Mouse (Mus musculus) stomach, postnatal 0 days (tissue): ENCODE data around the gene Prol1. TPM values are rescaled to one million over a fixed set of nuclear protein-coding genes. Genes with fewer than 3 reads are reported as not detected.

ENCODE experiments used
- ATAC-seq: fragments of 200-750 bp; cut with Nextera tagmentation; 2 replicates; pipeline ENCODE4 v1.8.0; 2017; ENCODE audit not compliant: low FRiP score, low TSS enrichment
- DNase-seq: peaks from one replicate; pipeline ENCODE4 v3.0.0-alpha.2; 2016; ENCODE audit warnings: low spot score
- H3K27ac ChIP-seq: fragments of 300-500 bp; sonication (generic); replicated peaks from 2 replicates; pipeline ENCODE4 v1.5.1; 2014; ENCODE audit warnings: mild to moderate bottlenecking, control low read depth
- H3K27me3 ChIP-seq: fragments of 300-500 bp; sonication (generic); 2 replicates; pipeline ENCODE4 v1.6.1; 2014; ENCODE audit warnings: low read length; ENCODE audit not compliant: control insufficient read depth, insufficient read depth
- H3K36me3 ChIP-seq: fragments of 300-500 bp; sonication (generic); 2 replicates; pipeline ENCODE4 v1.6.1; 2014; ENCODE audit warnings: low read length, mixed read lengths; ENCODE audit not compliant: control insufficient read depth, insufficient read depth
- H3K4me1 ChIP-seq: fragments of 300-500 bp; sonication (generic); replicated peaks from 2 replicates; pipeline ENCODE4 v1.6.1; 2014; ENCODE audit warnings: antibody characterized with exemption; ENCODE audit not compliant: control insufficient read depth, insufficient read depth
- H3K4me2 ChIP-seq: fragments of 300-500 bp; sonication (generic); replicated peaks from 2 replicates; pipeline ENCODE4 v1.6.1; 2014; ENCODE audit warnings: low read depth, mild to moderate bottlenecking, control low read depth, moderate library complexity
- H3K4me3 ChIP-seq: fragments of 300-500 bp; sonication (generic); 2 replicates; pipeline ENCODE4 v1.5.1; 2014; ENCODE audit warnings: low read depth, low read length, control low read depth
- H3K9ac ChIP-seq: fragments of 300-500 bp; sonication (generic); 2 replicates; pipeline ENCODE4 v1.6.1; 2014; ENCODE audit warnings: mild to moderate bottlenecking, low read length, control low read depth, mixed read lengths
- H3K9me3 ChIP-seq: fragments of 300-500 bp; sonication (generic); 2 replicates; pipeline ENCODE4 v1.6.1; 2016; ENCODE audit warnings: low read length; ENCODE audit not compliant: control insufficient read depth
- CTCF ChIP-seq: IDR thresholded peaks from 2 replicates; pipeline ENCODE4 v1.5.1; 2016; ENCODE audit warnings: antibody characterized with exemption, low read depth, mild to moderate bottlenecking, moderate library complexity
- EP300 ChIP-seq: optimal IDR thresholded peaks from 2 replicates; pipeline ENCODE3; 2016; ENCODE audit warnings: antibody characterized with exemption
- WGBS: fragments of 180-500 bp; shearing (Covaris S2); extraction: QIAGEN DNeasy Blood & Tissue Kit; methylation state at CpG from one replicate; pipeline ENCODE4 v1.1.7; 2014; 5-methylcytosine and 5-hydroxymethylcytosine counted together
- polyA plus RNA-seq: library from polyadenylated mRNA; unstranded; fragments of >200 nt; fragmentation: Nextera tagmentation; extraction: Ambion mirVana; gene quantifications from 2 replicates; pipeline ENCODE4 v1.2.1, GENCODE M21; 2015

The Prol1 gene
- polyA plus RNA-seq, 1 experiment from 2014 or later, result not detected

GRCm38 (mm10) chr5:88370578-88371232 is 53.6 kb downstream of the Prol1 start:
- H3K4me2 ChIP-seq, result no peak overlapping the region
- DNase-seq, result no peak
- H3K36me3 ChIP-seq, result no peaks in the 10 kb centered on the region
- no peak overlapping the region for H3K4me3 ChIP-seq
- no peak for ATAC-seq
- 46% methylated on average over 6 of the region's 6 CpGs for WGBS
- no peak overlapping the region for H3K9ac ChIP-seq
- H3K4me1 ChIP-seq, result no peaks in the 10 kb centered on the region
- H3K27ac ChIP-seq, result no peak overlapping the region
- no peaks in the 10 kb centered on the region for H3K9me3 ChIP-seq
- no peaks in the 10 kb centered on the region for H3K27me3 ChIP-seq
- TF ChIP-seq EP300 (no peak), CTCF (no peak)

- ATAC-seq (no peak), DNase-seq (no peak)
- H3K4me2 ChIP-seq, result no peak overlapping the region
- H3K4me3 ChIP-seq, result no peak overlapping the region
- no peaks in the 10 kb centered on the region for H3K36me3 ChIP-seq
- no peaks in the 10 kb centered on the region for H3K4me1 ChIP-seq
- no peaks in the 10 kb centered on the region for H3K9me3 ChIP-seq
- no peak overlapping the region for H3K9ac ChIP-seq
- no peaks in the 10 kb centered on the region for H3K27me3 ChIP-seq
- TF ChIP-seq CTCF (no peak), EP300 (no peak)
- WGBS, result 64% methylated on average over 6 of the region's 6 CpGs
- no peak overlapping the region for H3K27ac ChIP-seq
These were observed 55.5 kb downstream of the Prol1 start for GRCm38 (mm10) chr5:88372563-88372962.

- Histone ChIP-seq H3K9me3 (no peaks in the 10 kb centered on the region), H3K27ac (no peak within 1 kb of the TSS), H3K36me3 (no peaks in the 10 kb centered on the region), H3K4me1 (no peaks in the 10 kb centered on the region), H3K27me3 (no peaks in the 10 kb centered on the region), H3K4me2 (no peak within 1 kb of the TSS), H3K9ac (no peak within 1 kb of the TSS), H3K4me3 (no peak within 1 kb of the TSS)
- DNase-seq (no peak), ATAC-seq (no peak)
- 72% methylated on average over 4 of the region's 4 CpGs for WGBS
- no peak for TF ChIP-seq CTCF
- TF ChIP-seq EP300, result no peak
These were observed 58.7 kb downstream of the Prol1 start, which contains the start of gene Amtn for GRCm38 (mm10) chr5:88375808-88376207. Gene Amtn (plus strand): TSS chr5:88376108.

Other genes with a start within 250 kb of the Prol1 start
- not detected in 2 replicates for gene Smr2, start 230.8 kb upstream of the Prol1 start, polyA plus RNA-seq
- not detected in 2 replicates for gene Gm11116, start 205.8 kb upstream of the Prol1 start, polyA plus RNA-seq
- not detected in 2 replicates for gene Gm11115, start 163.2 kb upstream of the Prol1 start, polyA plus RNA-seq
- gene Gm7714, start 48.4 kb upstream of the Prol1 start, polyA plus RNA-seq, result not detected in 2 replicates
- gene Amtn, start 58.8 kb downstream of the Prol1 start, polyA plus RNA-seq, result not detected in 2 replicates
- not detected in 2 replicates for gene Ambn, start 138.7 kb downstream of the Prol1 start, polyA plus RNA-seq
- 0.02 TPM in 1 of 2 replicates, not detected in the other for gene Enam, start 170.7 kb downstream of the Prol1 start, polyA plus RNA-seq
- gene Jchain, start 210.6 kb downstream of the Prol1 start, polyA plus RNA-seq, result 0.08 TPM in 1 of 2 replicates, not detected in the other
- gene Utp3, start 237.2 kb downstream of the Prol1 start, polyA plus RNA-seq, result 34.5 and 34.9 TPM in 2 replicates
- 9.8 and 10.3 TPM in 2 replicates for gene Rufy3, start 247.7 kb downstream of the Prol1 start, polyA plus RNA-seq